Comparison of ENCODE assay signal across 8 mouse cellular contexts in genomic region chr17:15823838-15824237, GRCm38 (mm10). TPM values are rescaled to one million over a fixed set of nuclear protein-coding genes. Genes with fewer than 3 reads are reported as not detected.
DNase-seq lines count a peak whose midpoint lies in the region; ATAC-seq lines count a peak whose summit lies in the region.
"Had no signal": no experiment of that assay in that cellular context is flagged by ENCODE, and none has a peak within 500 bp of the region (broad histone marks: within the 10 kb centered on the region; RNA-seq: fewer than 3 reads in every experiment).

No protein-coding gene starts in this region.

- 0 out of 2 replicates have a peak overlapping the region, but pooled peaks have one; percentile 94 for H3K9ac ChIP-seq in lung, embryonic 15.5 days
- H3K9ac ChIP-seq in forebrain, embryonic 14.5 days (ENCODE audit: low read length): peak overlapping the region; percentile 98
- no peak overlapping the region for H3K9ac ChIP-seq in limb, embryonic 11.5 days (ENCODE audit: low read length)
- peak overlapping the region; percentile 99 for H3K9ac ChIP-seq in stomach, embryonic 16.5 days (ENCODE audit: low read length)

- 25% methylated on average over 3 of the region's 3 CpGs for WGBS in lung, embryonic 15.5 days
- 27% methylated on average over 3 of the region's 3 CpGs for WGBS in forebrain, embryonic 14.5 days
- WGBS in limb, embryonic 11.5 days: 53% methylated on average over 3 of the region's 3 CpGs
- 16% methylated on average over 3 of the region's 3 CpGs for WGBS in stomach, embryonic 16.5 days

- no peak overlapping the region for H3K27ac ChIP-seq in lung, embryonic 15.5 days
- H3K27ac ChIP-seq in forebrain, embryonic 14.5 days (ENCODE audit: low read depth, low read length): peak overlapping the region; percentile 15; the same call in 1 of the 2 replicates
- H3K27ac ChIP-seq in limb, embryonic 11.5 days (replicated peaks; ENCODE audit: low read depth, low read length): no peak overlapping the region
- peak overlapping the region; percentile 97 for H3K27ac ChIP-seq in stomach, embryonic 16.5 days (ENCODE audit: low read length)

- H3K4me3 ChIP-seq in lung, embryonic 15.5 days: peak overlapping the region; percentile 96
- peak overlapping the region; percentile 97 for H3K4me3 ChIP-seq in forebrain, embryonic 14.5 days (ENCODE audit: low read depth, low read length)
- H3K4me3 ChIP-seq in limb, embryonic 11.5 days (ENCODE audit: low read depth, low read length): peak overlapping the region; percentile 95
- H3K4me3 ChIP-seq in stomach, embryonic 16.5 days (replicated peaks; ENCODE audit: low read length): peak overlapping the region; percentile 98

- H3K36me3 ChIP-seq in lung, embryonic 15.5 days: 0 out of 2 replicates have a peak, but pooled peaks cover 3% of the 10 kb centered on the region
- H3K36me3 ChIP-seq in forebrain, embryonic 14.5 days (ENCODE audit: control insufficient read depth, insufficient read depth, low read length): peaks cover 17% of the 10 kb centered on the region
- H3K36me3 ChIP-seq in limb, embryonic 11.5 days (ENCODE audit: control insufficient read depth, insufficient read depth, low read length): no peaks in the 10 kb centered on the region
- no peaks in the 10 kb centered on the region for H3K36me3 ChIP-seq in stomach, embryonic 16.5 days (ENCODE audit: control insufficient read depth, insufficient read depth, low read length)

- DNase-seq in lung, postnatal 14 days: no peak
- DNase-seq in forebrain, embryonic 14.5 days (ENCODE audit: low spot score): peak; percentile 55
- no peak for DNase-seq in limb, embryonic 11.5 days (ENCODE audit: low spot score)
- DNase-seq in urinary bladder, postnatal 4 days (ENCODE audit: low spot score in 2 of 2): no peak
- DNase-seq in gastrocnemius, postnatal 25 days: no peak
- DNase-seq: thymus, postnatal 25 days had no signal

- H3K4me1 ChIP-seq in lung, embryonic 15.5 days: peaks cover 46% of the 10 kb centered on the region
- peaks cover 29% of the 10 kb centered on the region for H3K4me1 ChIP-seq in forebrain, embryonic 14.5 days (ENCODE audit: control insufficient read depth, insufficient read depth, low read length)
- peaks cover 19% of the 10 kb centered on the region; the same call in 1 of the 2 replicates for H3K4me1 ChIP-seq in limb, embryonic 11.5 days (ENCODE audit: control insufficient read depth, insufficient read depth, low read length)
- H3K4me1 ChIP-seq in stomach, embryonic 16.5 days (ENCODE audit: control insufficient read depth, insufficient read depth, low read length): peaks cover 42% of the 10 kb centered on the region

- H3K9me3 ChIP-seq in lung, embryonic 15.5 days: no peaks in the 10 kb centered on the region
- no peaks in the 10 kb centered on the region for H3K9me3 ChIP-seq in forebrain, embryonic 14.5 days (replicated peaks; ENCODE audit: control insufficient read depth, low read length)
- H3K9me3 ChIP-seq in limb, embryonic 11.5 days (ENCODE audit: control insufficient read depth, low read length): no peaks in the 10 kb centered on the region
- no peaks in the 10 kb centered on the region for H3K9me3 ChIP-seq in stomach, embryonic 16.5 days (replicated peaks; ENCODE audit: control insufficient read depth, low read length)

- H3K27me3 ChIP-seq in lung, embryonic 15.5 days: no peaks in the 10 kb centered on the region; the same call in 1 of the 2 replicates
- H3K27me3 ChIP-seq in forebrain, embryonic 14.5 days (replicated peaks; ENCODE audit: control insufficient read depth, insufficient read depth, low read length): no peaks in the 10 kb centered on the region
- no peaks in the 10 kb centered on the region for H3K27me3 ChIP-seq in limb, embryonic 11.5 days (ENCODE audit: control insufficient read depth, insufficient read depth, low read length)
- no peaks in the 10 kb centered on the region for H3K27me3 ChIP-seq in stomach, embryonic 16.5 days (ENCODE audit: control insufficient read depth, insufficient read depth, low read length)

- no peak for ATAC-seq in lung, embryonic 15.5 days (ENCODE audit: borderline replicate concordance, extremely low read depth, low FRiP score, low TSS enrichment)
- ATAC-seq in forebrain, embryonic 14.5 days: no peak
- ATAC-seq in limb, embryonic 11.5 days (ENCODE audit: insufficient number of reproducible peaks, low FRiP score, low TSS enrichment, low read depth): no peak
- no peak for ATAC-seq in stomach, embryonic 16.5 days (ENCODE audit: insufficient read depth, low FRiP score)

- peak overlapping the region; percentile 89 for H3K4me2 ChIP-seq in lung, embryonic 15.5 days
- H3K4me2 ChIP-seq in forebrain, embryonic 14.5 days (ENCODE audit: low read length): peak overlapping the region; percentile 82
- H3K4me2 ChIP-seq in limb, embryonic 11.5 days (ENCODE audit: low read depth, severe bottlenecking): peak overlapping the region; percentile 83
- H3K4me2 ChIP-seq in stomach, embryonic 16.5 days (ENCODE audit: low read depth, low read length): peak overlapping the region; percentile 80

RNA-seq across cellular contexts. Expression of gene Rgmb, which starts 7.0 kb away (rescaled TPM):
- 13.5 and 14.6 TPM in 2 replicates for polyA plus RNA-seq in lung, embryonic 15.5 days (2015; fragmentation: Nextera tagmentation; extraction: Ambion mirVana)
- 46.5 and 51.1 TPM in 2 replicates for polyA plus RNA-seq in forebrain, embryonic 14.5 days (2014; fragmentation: Nextera tagmentation; extraction: Ambion mirVana)
- polyA plus RNA-seq in limb, embryonic 11.5 days (2014; fragmentation: Nextera tagmentation; extraction: Ambion mirVana): 19.4 and 21.8 TPM in 2 replicates
- polyA plus RNA-seq in stomach, embryonic 16.5 days (2015; fragmentation: Nextera tagmentation; extraction: Ambion mirVana): 30.3 and 36.6 TPM in 2 replicates
- 10 to 100 TPM; 34.9 to 37.6 TPM for total RNA-seq in gastrocnemius, postnatal 25 days (2021)

Comparison
In these comparisons a context has a peak if more than half of its experiments do, and no peak if none do; other contexts are left out.
1. H3K27ac ChIP-seq: peak in forebrain, embryonic 14.5 days (single experiment) and stomach, embryonic 16.5 days (single experiment); none in lung, embryonic 15.5 days (single experiment) and limb, embryonic 11.5 days (single experiment).
2. Peak in every context shown above with its lines, with median percentiles within 50 percentile points of each other: H3K4me2 ChIP-seq and H3K4me3 ChIP-seq.